Mouse (Mus musculus) right cerebral cortex, postnatal 4 days (tissue): Measurements from ENCODE around the gene Tmem213.
A peak's percentile ranks its signal among the peaks of the same experiment; 100 is the strongest.

Experiments
- DNase-seq: peaks from one replicate; pipeline ENCODE4 v3.0.0-alpha.2; 2022

Gene Tmem213

GRCm38 (mm10) chr6:38118341-38118740 lies 9.3 kb downstream of the Tmem213 start:
- no peak for DNase-seq

GRCm38 (mm10) chr6:38120681-38121371 lies 11.8 kb downstream of the Tmem213 start:
- DNase-seq = no peak

- DNase-seq = no peak
These were observed 12.8 kb downstream of the Tmem213 start for GRCm38 (mm10) chr6:38121843-38122242.

- DNase-seq = no peak
These were observed 13.7 kb downstream of the Tmem213 start for GRCm38 (mm10) chr6:38122791-38123190.

- DNase-seq = no peak
These were observed 14.6 kb downstream of the Tmem213 start for GRCm38 (mm10) chr6:38123471-38124206.

- DNase-seq = no peak
These were observed 15.3 kb downstream of the Tmem213 start, which contains the start of gene Atp6v0a4 for GRCm38 (mm10) chr6:38124207-38124835. TSS of gene Atp6v0a4 (minus strand) at chr6:38124586.

GRCm38 (mm10) chr6:38124882-38125281 lies 15.8 kb downstream of the Tmem213 start:
- no peak for DNase-seq

GRCm38 (mm10) chr6:38125462-38125861 lies 16.4 kb downstream of the Tmem213 start:
- no peak for DNase-seq

- no peak for DNase-seq
These were observed 19.1 kb downstream of the Tmem213 start for GRCm38 (mm10) chr6:38128115-38128514.

GRCm38 (mm10) chr6:38129883-38130282 lies 20.8 kb downstream of the Tmem213 start:
- no peak for DNase-seq

- DNase-seq = peak; percentile 62
These were observed 22.8 kb downstream of the Tmem213 start for GRCm38 (mm10) chr6:38131801-38132231.

- DNase-seq = peak; percentile 44
These were observed 25.9 kb downstream of the Tmem213 start for GRCm38 (mm10) chr6:38134806-38135559.

- no peak for DNase-seq
These were observed 30.0 kb downstream of the Tmem213 start for GRCm38 (mm10) chr6:38139086-38139485.

GRCm38 (mm10) chr6:38140402-38140801 lies 31.3 kb downstream of the Tmem213 start:
- no peak for DNase-seq

GRCm38 (mm10) chr6:38144161-38144998 lies 35.3 kb downstream of the Tmem213 start:
- DNase-seq = no peak

- no peak for DNase-seq
These were observed 36.5 kb downstream of the Tmem213 start for GRCm38 (mm10) chr6:38145463-38146065.

GRCm38 (mm10) chr6:38147301-38147700 lies 38.2 kb downstream of the Tmem213 start:
- DNase-seq = no peak

GRCm38 (mm10) chr6:38148626-38149025 lies 39.6 kb downstream of the Tmem213 start:
- DNase-seq = no peak

GRCm38 (mm10) chr6:38149483-38149882 lies 40.4 kb downstream of the Tmem213 start:
- no peak for DNase-seq

- DNase-seq = no peak
These were observed 43.2 kb downstream of the Tmem213 start for GRCm38 (mm10) chr6:38152305-38152704.

GRCm38 (mm10) chr6:38156204-38156603 lies 47.1 kb downstream of the Tmem213 start:
- no peak for DNase-seq

GRCm38 (mm10) chr6:38157925-38158324 lies 48.9 kb downstream of the Tmem213 start:
- DNase-seq = no peak
